Mouse (Mus musculus) hindbrain, embryonic 14.5 days (tissue): ENCODE results near the gene Cib2. TPM values are rescaled to one million over a fixed set of nuclear protein-coding genes. Genes with fewer than 3 reads are reported as not detected.

ENCODE experiments used
- ATAC-seq: fragments of 200-750 bp; cut with Nextera tagmentation; 2 replicates; pipeline ENCODE4 v1.8.0; 2017; ENCODE audit warnings: moderate number of reproducible peaks, mild to moderate bottlenecking, moderate TSS enrichment, moderate library complexity; ENCODE audit not compliant: low FRiP score
- DNase-seq: peaks from one replicate; pipeline ENCODE4 v3.0.0-alpha.2; 2015; ENCODE audit warnings: low spot score
- H3K27ac ChIP-seq: fragments of 300-500 bp; sonication (generic); 2 replicates; pipeline ENCODE4 v1.5.1; 2014; ENCODE audit warnings: mild to moderate bottlenecking, moderate library complexity
- H3K27me3 ChIP-seq: fragments of 300-500 bp; sonication (generic); 2 replicates; pipeline ENCODE4 v1.6.1; 2014; ENCODE audit warnings: mild to moderate bottlenecking, low read length, mixed read lengths; ENCODE audit not compliant: control insufficient read depth, insufficient read depth
- H3K36me3 ChIP-seq: fragments of 300-500 bp; sonication (generic); replicated peaks from 2 replicates; pipeline ENCODE4 v1.6.1; 2014; ENCODE audit not compliant: control insufficient read depth, insufficient read depth
- H3K4me1 ChIP-seq: fragments of 300-500 bp; sonication (generic); replicated peaks from 2 replicates; pipeline ENCODE4 v1.6.1; 2014; ENCODE audit warnings: antibody characterized with exemption, low read length, mixed read lengths; ENCODE audit not compliant: control insufficient read depth, insufficient read depth
- H3K4me2 ChIP-seq: fragments of 300-500 bp; sonication (generic); replicated peaks from 2 replicates; pipeline ENCODE4 v1.6.1; 2014; ENCODE audit warnings: mild to moderate bottlenecking, moderate library complexity
- H3K4me3 ChIP-seq: fragments of 300-500 bp; sonication (generic); replicated peaks from 2 replicates; pipeline ENCODE4 v1.5.1; 2014; ENCODE audit warnings: mild to moderate bottlenecking, low read length
- H3K9ac ChIP-seq: fragments of 300-500 bp; sonication (generic); 2 replicates; pipeline ENCODE4 v1.6.1; 2014
- H3K9me3 ChIP-seq: fragments of 300-500 bp; sonication (generic); 2 replicates; pipeline ENCODE4 v1.6.1; 2016; ENCODE audit warnings: low read length; ENCODE audit not compliant: control insufficient read depth
- WGBS: fragments of 180-500 bp; shearing (Covaris S2); extraction: QIAGEN DNeasy Blood & Tissue Kit; methylation state at CpG from one replicate; pipeline ENCODE4 v1.1.7; 2014; 5-methylcytosine and 5-hydroxymethylcytosine counted together
- polyA plus RNA-seq: library from polyadenylated mRNA; unstranded; fragments of >200 nt; fragmentation: Nextera tagmentation; extraction: Ambion mirVana; gene quantifications from 2 replicates; pipeline ENCODE4 v1.2.1, GENCODE M21; 2014

Gene Cib2
- polyA plus RNA-seq, 1 experiment from 2014 or later: 67.3 TPM

DNA sequence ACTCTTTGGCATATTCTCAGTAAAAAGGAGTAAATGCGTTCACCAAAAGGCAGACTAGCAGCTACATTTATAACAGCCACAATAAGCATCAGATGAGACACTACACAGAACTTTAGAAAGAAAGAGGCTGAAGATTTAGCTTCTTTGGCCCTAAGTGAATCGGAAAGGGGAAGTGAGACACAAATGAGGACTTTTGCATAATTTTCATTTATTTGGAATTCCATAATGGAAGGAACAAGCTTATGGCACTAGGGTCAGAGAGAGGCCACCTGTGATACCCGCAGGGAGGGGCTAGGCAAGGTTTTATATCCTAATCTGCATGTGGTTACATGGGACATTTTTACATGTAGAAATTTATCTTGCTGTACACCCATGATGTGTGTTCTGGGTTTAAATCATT is 22.5 kb downstream of the Cib2 start:
- Histone ChIP-seq H3K4me3 (no peak overlapping the region), H3K9me3 (no peaks in the 10 kb centered on the region), H3K27me3 (no peaks in the 10 kb centered on the region), H3K9ac (no peak overlapping the region), H3K36me3 (no peaks in the 10 kb centered on the region), H3K4me2 (no peak overlapping the region), H3K27ac (no peak overlapping the region), H3K4me1 (0 out of 2 replicates have a peak, but pooled peaks cover 10% of the 10 kb centered on the region)
- ATAC-seq: no peak
- 78% methylated on average over 3 of the region's 3 CpGs for WGBS
- DNase-seq: no peak

DNA sequence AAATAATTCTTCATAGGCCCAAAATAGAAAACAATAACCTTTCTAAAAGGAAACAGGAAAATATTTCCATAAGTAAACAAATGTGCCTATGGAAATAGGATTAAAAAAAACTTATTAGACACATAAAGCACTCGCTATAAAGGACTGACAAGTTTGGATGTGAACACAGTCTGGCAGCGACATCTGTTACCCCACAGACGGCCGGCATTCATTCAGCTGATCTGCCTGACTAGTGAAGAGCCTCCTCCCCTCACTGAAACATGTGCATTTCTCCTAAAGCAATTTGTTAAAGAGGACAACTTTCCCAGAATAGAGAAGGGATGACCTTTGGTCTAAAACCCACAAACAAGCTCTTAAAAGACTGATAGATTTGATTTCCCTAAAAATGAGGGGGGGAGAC is 23.0 kb downstream of the Cib2 start:
- H3K27ac ChIP-seq: no peak overlapping the region
- H3K9me3 ChIP-seq: no peaks in the 10 kb centered on the region
- H3K36me3 ChIP-seq: no peaks in the 10 kb centered on the region
- DNase-seq: no peak
- ATAC-seq: no peak
- no peaks in the 10 kb centered on the region for H3K27me3 ChIP-seq
- 0 out of 2 replicates have a peak, but pooled peaks cover 13% of the 10 kb centered on the region for H3K4me1 ChIP-seq
- no peak overlapping the region for H3K9ac ChIP-seq
- no peak overlapping the region for H3K4me3 ChIP-seq
- WGBS: 24% methylated on average over 4 of the region's 4 CpGs
- H3K4me2 ChIP-seq: no peak overlapping the region

DNA sequence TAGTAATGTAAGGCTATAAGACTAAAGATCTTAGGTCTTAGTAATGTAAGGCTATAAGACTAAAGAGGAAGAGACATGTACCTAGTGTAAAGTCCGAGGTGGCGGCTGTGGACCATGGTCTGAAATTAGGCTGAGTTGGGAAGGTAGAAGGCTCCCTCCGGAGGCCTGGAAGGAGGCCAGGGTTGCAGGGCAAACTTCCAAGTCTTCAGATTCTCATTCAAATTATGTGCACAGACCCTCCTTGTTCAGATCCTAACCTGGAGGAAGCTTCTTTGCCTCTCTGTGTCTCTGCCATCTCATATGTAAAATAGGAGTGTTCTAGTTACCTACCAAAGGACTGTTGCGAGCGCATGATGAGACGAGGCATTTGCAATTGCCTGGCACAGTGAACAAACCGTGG is 23.8 kb downstream of the Cib2 start:
- H3K4me3 ChIP-seq: no peak overlapping the region
- no peaks in the 10 kb centered on the region for H3K36me3 ChIP-seq
- H3K4me1 ChIP-seq: 0 out of 2 replicates have a peak, but pooled peaks cover 13% of the 10 kb centered on the region
- peak; percentile 59 for DNase-seq
- no peak overlapping the region for H3K27ac ChIP-seq
- H3K9me3 ChIP-seq: no peaks in the 10 kb centered on the region
- no peak for ATAC-seq
- no peaks in the 10 kb centered on the region for H3K27me3 ChIP-seq
- no peak overlapping the region for H3K4me2 ChIP-seq
- 62% methylated on average over 7 of the region's 7 CpGs for WGBS
- H3K9ac ChIP-seq: no peak overlapping the region

DNA sequence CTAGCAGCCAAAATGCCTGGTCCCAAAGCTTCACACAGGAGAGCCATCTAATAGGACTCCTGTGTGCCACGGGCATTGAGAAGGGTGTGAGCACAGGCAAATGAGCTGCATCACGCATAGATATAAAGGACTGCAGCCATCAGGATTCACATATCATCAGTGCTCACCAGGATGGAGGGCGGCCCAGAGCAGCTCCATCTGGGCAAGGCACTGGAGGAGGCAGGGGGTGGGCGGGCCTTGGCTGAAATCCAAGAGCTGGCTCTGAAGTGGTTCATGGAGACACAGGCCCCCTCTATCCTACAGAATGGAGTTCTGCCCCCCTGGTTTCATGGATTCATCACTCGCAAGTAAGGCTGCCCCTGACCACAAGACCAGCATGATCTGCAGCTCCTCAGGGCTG is 26.0 kb downstream of the Cib2 start:
- H3K27me3 ChIP-seq: no peaks in the 10 kb centered on the region

DNA sequence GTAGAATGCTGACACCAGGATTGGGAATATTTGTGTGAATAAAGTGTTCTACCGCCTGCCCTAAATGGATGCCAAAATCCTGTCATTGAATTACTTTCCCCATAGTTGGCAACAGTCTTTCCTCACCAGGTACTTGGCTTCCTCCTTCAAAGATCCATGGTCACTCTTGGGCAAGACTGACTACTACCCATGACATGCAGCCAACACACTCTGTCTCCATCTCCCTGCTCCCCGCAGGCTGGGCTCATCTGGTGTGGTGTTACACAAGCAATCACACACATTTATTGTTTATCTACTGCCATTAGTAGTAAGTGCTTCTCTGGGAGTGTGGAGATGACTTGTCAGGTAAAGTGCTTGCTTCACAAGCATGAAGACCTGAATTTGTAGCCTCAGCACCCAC is 27.1 kb downstream of the Cib2 start:
- H3K4me3 ChIP-seq: no peak overlapping the region
- ATAC-seq: no peak
- no peak overlapping the region for H3K4me2 ChIP-seq
- no peak overlapping the region for H3K27ac ChIP-seq
- H3K36me3 ChIP-seq: no peaks in the 10 kb centered on the region
- WGBS: 68% methylated on average over 2 of the region's 2 CpGs
- no peaks in the 10 kb centered on the region for H3K9me3 ChIP-seq
- H3K4me1 ChIP-seq: 0 out of 2 replicates have a peak, but pooled peaks cover 13% of the 10 kb centered on the region
- H3K9ac ChIP-seq: no peak overlapping the region
- H3K27me3 ChIP-seq: no peaks in the 10 kb centered on the region
- no peak for DNase-seq

More for the DNA sequence above, 26.0 kb downstream of the Cib2 start:
- Histone ChIP-seq H3K4me2 (no peak overlapping the region), H3K36me3 (no peaks in the 10 kb centered on the region), H3K4me3 (no peak overlapping the region), H3K4me1 (0 out of 2 replicates have a peak, but pooled peaks cover 13% of the 10 kb centered on the region), H3K9ac (no peak overlapping the region), H3K9me3 (no peaks in the 10 kb centered on the region), H3K27ac (peak overlapping the region; percentile 52)
- ATAC-seq (peak; percentile 74), DNase-seq (peak; percentile 64)
- WGBS: 42% methylated on average over 5 of the region's 5 CpGs

DNA sequence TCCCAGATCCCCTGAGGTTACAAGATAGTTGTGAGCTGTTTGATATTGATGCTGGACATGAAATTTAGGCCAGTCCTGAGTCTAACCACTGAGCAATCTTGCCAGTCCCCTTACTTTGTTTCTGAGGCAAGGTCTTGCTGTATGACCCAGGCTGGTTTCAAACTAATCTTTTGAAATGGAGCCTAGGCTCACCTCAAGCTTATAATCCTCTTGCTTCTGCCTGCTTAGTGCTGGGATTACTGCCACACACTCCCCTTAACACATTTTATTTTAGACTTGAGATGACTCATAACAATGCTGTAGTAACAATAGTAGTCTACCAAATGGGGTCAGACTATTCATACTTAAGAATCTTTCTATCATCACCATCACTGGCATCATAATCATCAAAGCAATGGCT is 28.6 kb downstream of the Cib2 start:
- Histone ChIP-seq H3K4me2 (no peak overlapping the region), H3K9ac (no peak overlapping the region), H3K27ac (no peak overlapping the region), H3K4me1 (0 out of 2 replicates have a peak, but pooled peaks cover 9% of the 10 kb centered on the region), H3K9me3 (no peaks in the 10 kb centered on the region), H3K4me3 (no peak overlapping the region), H3K36me3 (no peaks in the 10 kb centered on the region), H3K27me3 (no peaks in the 10 kb centered on the region)
- ATAC-seq (no peak), DNase-seq (no peak)

DNA sequence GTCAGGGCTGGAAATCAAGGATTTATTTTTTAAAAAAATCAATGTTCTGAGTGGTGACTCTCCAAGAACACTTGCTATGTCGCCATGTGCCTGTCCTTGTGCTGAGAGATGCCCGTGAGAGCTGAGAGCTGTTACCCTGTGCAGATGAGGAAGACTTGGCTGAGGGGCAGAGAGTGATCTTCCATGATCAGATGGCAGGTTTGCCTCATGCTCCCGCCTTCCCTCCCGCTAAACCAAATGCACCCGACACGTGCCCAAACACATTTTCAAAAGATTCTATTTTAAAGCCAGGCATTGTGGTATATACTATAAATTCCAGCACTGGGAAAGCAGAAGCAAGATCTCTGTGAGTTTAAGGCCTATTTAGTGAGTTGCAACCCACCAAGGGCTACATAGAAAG is 29.2 kb downstream of the Cib2 start:
- Histone ChIP-seq H3K4me1 (0 out of 2 replicates have a peak, but pooled peaks cover 9% of the 10 kb centered on the region), H3K27ac (no peak overlapping the region), H3K27me3 (no peaks in the 10 kb centered on the region), H3K36me3 (no peaks in the 10 kb centered on the region), H3K4me3 (no peak overlapping the region), H3K9ac (no peak overlapping the region), H3K4me2 (no peak overlapping the region), H3K9me3 (no peaks in the 10 kb centered on the region)
- 89% methylated on average over 6 of the region's 6 CpGs for WGBS
- DNase-seq (no peak), ATAC-seq (no peak)

DNA sequence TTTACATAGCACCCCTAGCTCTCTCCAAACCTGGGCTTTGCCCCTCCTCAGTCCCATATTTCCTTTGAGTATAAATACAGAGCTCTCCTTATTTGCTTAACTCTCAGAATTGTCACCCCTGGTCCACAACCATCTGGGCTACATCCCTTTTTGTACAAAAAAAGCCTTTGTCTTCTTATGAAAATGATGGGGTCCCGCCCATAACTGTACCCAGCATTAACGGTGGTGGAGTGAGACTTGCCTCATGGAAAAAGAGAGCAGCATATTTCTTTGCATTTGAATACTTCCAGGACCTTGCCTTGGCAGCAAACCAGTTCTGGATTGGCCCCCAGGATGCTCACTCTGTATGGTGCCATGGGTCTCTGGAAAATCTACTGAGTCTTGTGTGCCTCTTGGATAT is 30.1 kb downstream of the Cib2 start:
- H3K4me1 ChIP-seq: 0 out of 2 replicates have a peak, but pooled peaks cover 9% of the 10 kb centered on the region
- no peaks in the 10 kb centered on the region for H3K27me3 ChIP-seq
- no peak overlapping the region for H3K27ac ChIP-seq
- H3K4me2 ChIP-seq: no peak overlapping the region
- 74% methylated on average over 2 of the region's 2 CpGs for WGBS
- no peaks in the 10 kb centered on the region for H3K36me3 ChIP-seq
- no peak overlapping the region for H3K9ac ChIP-seq
- ATAC-seq: no peak
- DNase-seq: no peak
- no peaks in the 10 kb centered on the region for H3K9me3 ChIP-seq
- no peak overlapping the region for H3K4me3 ChIP-seq

DNA sequence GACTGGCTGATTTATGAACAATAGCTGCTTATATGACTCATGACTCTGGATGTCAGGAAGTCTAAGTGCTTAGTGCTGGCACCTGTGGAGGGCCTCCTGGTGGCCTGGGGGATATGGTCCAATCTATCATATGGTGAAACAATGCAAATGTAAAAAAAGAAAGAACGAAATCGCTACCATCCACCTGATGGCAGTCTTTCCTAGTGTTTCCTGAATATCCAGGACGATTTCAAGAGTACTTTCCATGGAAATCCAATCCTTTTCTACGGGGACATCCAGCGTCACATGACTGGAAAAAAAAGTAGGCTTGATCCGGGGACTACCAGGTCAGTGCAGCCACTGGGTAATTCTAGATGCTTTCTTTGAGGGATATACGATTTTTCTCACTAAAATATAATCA is 32.3 kb downstream of the Cib2 start:
- Histone ChIP-seq H3K9me3 (no peaks in the 10 kb centered on the region), H3K27me3 (no peaks in the 10 kb centered on the region), H3K4me1 (0 out of 2 replicates have a peak, but pooled peaks cover 5% of the 10 kb centered on the region), H3K9ac (no peak overlapping the region), H3K36me3 (no peaks in the 10 kb centered on the region), H3K27ac (no peak overlapping the region), H3K4me3 (no peak overlapping the region), H3K4me2 (no peak overlapping the region)
- no peak for DNase-seq
- 80% methylated on average over 7 of the region's 7 CpGs for WGBS
- no peak for ATAC-seq

DNA sequence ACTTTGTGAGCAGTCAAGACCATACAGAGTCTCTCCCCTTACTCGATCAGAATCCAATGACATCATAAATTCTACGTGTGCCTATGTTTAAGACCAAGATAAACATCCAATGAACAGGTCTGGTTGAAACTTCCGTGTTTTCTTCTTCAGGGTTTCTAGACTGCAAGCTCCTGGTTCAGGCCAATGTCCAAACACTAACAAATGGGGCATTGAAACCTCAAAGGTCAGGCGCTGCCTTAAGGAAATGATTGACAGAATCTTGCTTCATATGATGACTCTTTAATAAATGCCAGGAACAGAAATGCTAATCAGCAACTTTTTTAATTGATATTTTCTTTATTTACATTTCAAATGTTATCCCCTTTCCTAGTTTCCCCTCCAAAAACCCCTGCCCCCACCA is 39.7 kb downstream of the Cib2 start:
- Histone ChIP-seq H3K27me3 (no peaks in the 10 kb centered on the region), H3K4me1 (no peaks in the 10 kb centered on the region), H3K4me2 (no peak overlapping the region), H3K9ac (no peak overlapping the region), H3K4me3 (no peak overlapping the region), H3K9me3 (no peaks in the 10 kb centered on the region), H3K36me3 (no peaks in the 10 kb centered on the region), H3K27ac (no peak overlapping the region)
- 88% methylated on average over 4 of the region's 4 CpGs for WGBS
- DNase-seq (no peak), ATAC-seq (no peak)
